Mouse (Mus musculus) adrenal gland, adult (tissue): ENCODE results near the gene Gnpnat1.
A peak's percentile ranks its signal among the peaks of the same experiment; 100 is the strongest.
"Not testable (repeated sequence)": the region's sequence is repeated elsewhere in the genome, so short reads cannot be mapped to it uniquely, and the experiment has no call there.

Source experiments
- DNase-seq, 2 experiments: peaks; one replicate each; pipeline ENCODE4 v3.0.0; 2022 to 2023; ENCODE audit warnings: low spot score in 1 of 2; ENCODE audit not compliant: inconsistent age in 2 of 2

The Gnpnat1 gene

GRCm38 (mm10) chr14:45404813-45405212 is at the start of gene Gnpnat1:
Gene Gnpnat1, minus strand, starts transcription at chr14:45404913.
- DNase-seq, result not testable (repeated sequence)

GRCm38 (mm10) chr14:45453538-45454233 is 49.0 kb upstream of the Gnpnat1 start:
- DNase-seq, result peak in 1 of 2 experiments; percentile 41

- DNase-seq, result peak in 1 of 2 experiments; percentile 57
These were observed 48.3 kb upstream of the Gnpnat1 start for GRCm38 (mm10) chr14:45452861-45453512.

GRCm38 (mm10) chr14:45452148-45452547 is 47.4 kb upstream of the Gnpnat1 start:
- no peak for DNase-seq

- DNase-seq, result no peak
These were observed 46.4 kb upstream of the Gnpnat1 start for GRCm38 (mm10) chr14:45451090-45451489.

GRCm38 (mm10) chr14:45446777-45447176 is 42.1 kb upstream of the Gnpnat1 start:
- DNase-seq, result no peak

- DNase-seq, result peak in 1 of 2 experiments; percentile 30
These were observed 40.7 kb upstream of the Gnpnat1 start for GRCm38 (mm10) chr14:45445445-45445844.

- no peak for DNase-seq
These were observed 40.2 kb upstream of the Gnpnat1 start for GRCm38 (mm10) chr14:45444870-45445269.

GRCm38 (mm10) chr14:45442781-45443560 is 38.3 kb upstream of the Gnpnat1 start:
- DNase-seq, result no peak

- no peak for DNase-seq
These were observed 36.6 kb upstream of the Gnpnat1 start for GRCm38 (mm10) chr14:45441291-45441690.

- no peak for DNase-seq
These were observed 34.7 kb upstream of the Gnpnat1 start for GRCm38 (mm10) chr14:45439387-45439786.

GRCm38 (mm10) chr14:45438931-45439275 is 34.2 kb upstream of the Gnpnat1 start:
- no peak for DNase-seq

- no peak for DNase-seq
These were observed 33.7 kb upstream of the Gnpnat1 start for GRCm38 (mm10) chr14:45438250-45438930.

- no peak for DNase-seq
These were observed 29.5 kb upstream of the Gnpnat1 start for GRCm38 (mm10) chr14:45434220-45434619.

- no peak for DNase-seq
These were observed 27.3 kb upstream of the Gnpnat1 start for GRCm38 (mm10) chr14:45432003-45432402.

GRCm38 (mm10) chr14:45430066-45430842 is 25.5 kb upstream of the Gnpnat1 start:
- no peak for DNase-seq

- DNase-seq, result peak; percentile 16 to 79
These were observed 18.5 kb upstream of the Gnpnat1 start for GRCm38 (mm10) chr14:45423220-45423619.

- DNase-seq, result peak in 1 of 2 experiments; percentile 60
These were observed 17.7 kb upstream of the Gnpnat1 start for GRCm38 (mm10) chr14:45422371-45422770.

- no peak for DNase-seq
These were observed 14.6 kb upstream of the Gnpnat1 start for GRCm38 (mm10) chr14:45419323-45419722.

- peak in 1 of 2 experiments; percentile 35 for DNase-seq
These were observed 13.8 kb upstream of the Gnpnat1 start for GRCm38 (mm10) chr14:45418553-45418952.
